Mouse (Mus musculus): ENCODE results near the gene Ncmap.

Ncmap gene

GRCm38 (mm10) chr4:135397991-135398390, at the start of gene Ncmap:
Ncmap (minus strand) TSS chr4:135398227.
- DNase-seq (ENCODE audit: low spot score), result no peak

- no peak for DNase-seq (ENCODE audit: low spot score)
These were observed 44.4 kb upstream of the Ncmap start for GRCm38 (mm10) chr4:135442473-135442872.

- peak; percentile 79 for DNase-seq (ENCODE audit: low spot score)
These were observed 42.0 kb upstream of the Ncmap start for GRCm38 (mm10) chr4:135439904-135440522.

GRCm38 (mm10) chr4:135439188-135439647, 41.2 kb upstream of the Ncmap start:
- DNase-seq (ENCODE audit: low spot score), result peak; percentile 91

- no peak for DNase-seq (ENCODE audit: low spot score)
These were observed 39.9 kb upstream of the Ncmap start for GRCm38 (mm10) chr4:135437924-135438323.

- DNase-seq (ENCODE audit: low spot score), result no peak
These were observed 38.3 kb upstream of the Ncmap start for GRCm38 (mm10) chr4:135436291-135436690.

GRCm38 (mm10) chr4:135434395-135434789, 36.4 kb upstream of the Ncmap start:
- DNase-seq (ENCODE audit: low spot score), result no peak

GRCm38 (mm10) chr4:135433443-135434394, 35.7 kb upstream of the Ncmap start, which contains the start of gene Rcan3:
Rcan3 (minus strand) TSS chr4:135433853.
- DNase-seq (ENCODE audit: low spot score), result peak; percentile 84

GRCm38 (mm10) chr4:135433086-135433442, 35.0 kb upstream of the Ncmap start:
- DNase-seq (ENCODE audit: low spot score), result no peak

GRCm38 (mm10) chr4:135429990-135430760, 32.1 kb upstream of the Ncmap start:
- DNase-seq (ENCODE audit: low spot score), result no peak

- DNase-seq (ENCODE audit: low spot score), result no peak
These were observed 31.4 kb upstream of the Ncmap start for GRCm38 (mm10) chr4:135429383-135429782.

GRCm38 (mm10) chr4:135426587-135426986, 28.6 kb upstream of the Ncmap start:
- DNase-seq (ENCODE audit: low spot score), result no peak

GRCm38 (mm10) chr4:135425625-135426024, 27.6 kb upstream of the Ncmap start:
- no peak for DNase-seq (ENCODE audit: low spot score)

- DNase-seq (ENCODE audit: low spot score), result no peak
These were observed 22.9 kb upstream of the Ncmap start for GRCm38 (mm10) chr4:135420961-135421360.

- no peak for DNase-seq (ENCODE audit: low spot score)
These were observed 22.4 kb upstream of the Ncmap start for GRCm38 (mm10) chr4:135420416-135420815.

GRCm38 (mm10) chr4:135419996-135420395, 22.0 kb upstream of the Ncmap start:
- DNase-seq (ENCODE audit: low spot score), result no peak

GRCm38 (mm10) chr4:135416367-135416766, 18.3 kb upstream of the Ncmap start:
- no peak for DNase-seq (ENCODE audit: low spot score)

GRCm38 (mm10) chr4:135413491-135413890, 15.5 kb upstream of the Ncmap start:
- no peak for DNase-seq (ENCODE audit: low spot score)

- peak; percentile 69 for DNase-seq (ENCODE audit: low spot score)
These were observed 13.6 kb upstream of the Ncmap start for GRCm38 (mm10) chr4:135411633-135412032.

- DNase-seq (ENCODE audit: low spot score), result no peak
These were observed 8.2 kb upstream of the Ncmap start for GRCm38 (mm10) chr4:135406180-135406579.

GRCm38 (mm10) chr4:135404916-135405315, 6.9 kb upstream of the Ncmap start:
- DNase-seq (ENCODE audit: low spot score), result peak; percentile 67

- DNase-seq (ENCODE audit: low spot score), result no peak
These were observed 6.0 kb upstream of the Ncmap start for GRCm38 (mm10) chr4:135404048-135404447.

Measured in c-Kit-positive CD71-positive TER-119-positive erythroid progenitor cells, embryonic 14.5 days (primary cell).